Mouse (Mus musculus) gastrocnemius, postnatal 14 days (tissue): ENCODE measurements at regions not wholly inside any gene's neighbourhood (a gene's known extent, or its start where the extent isn't known, plus 50 kb on each side); places are given as distances from the start of the nearest gene placed in this dataset.

Experiments used
- DNase-seq: peaks from one replicate; pipeline ENCODE4 v3.0.0; 2021; ENCODE audit warnings: mixed read lengths
- intact Hi-C: fragments of 180-260 bp; cut with DNase I; formaldehyde crosslinking; loops from one replicate; pipeline ENCODE4 v1.15.1; 2025; ENCODE audit warnings: low total_unique reads

DNA sequence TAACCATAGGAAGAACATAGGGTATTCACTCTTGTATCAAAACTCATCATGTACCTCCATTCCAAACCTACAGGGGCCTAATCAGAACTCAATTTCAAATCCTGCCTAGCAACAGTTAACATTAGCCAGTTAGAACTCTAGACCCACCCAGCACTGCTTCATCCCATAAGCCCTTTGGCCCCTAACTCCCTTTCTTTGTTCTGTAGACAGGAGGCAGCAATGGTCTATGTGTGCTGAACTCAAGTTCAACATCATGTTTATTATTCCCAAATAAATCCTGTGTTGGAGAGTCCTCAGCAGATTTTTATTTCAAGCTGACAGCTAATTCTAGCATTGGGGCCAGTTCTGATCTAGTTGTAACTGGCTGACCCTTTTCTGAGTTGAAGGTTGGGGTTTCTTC is 112.2 kb downstream of the Ipo8 start:
- intact Hi-C loops, result no loop called here
- no peak for DNase-seq

DNA sequence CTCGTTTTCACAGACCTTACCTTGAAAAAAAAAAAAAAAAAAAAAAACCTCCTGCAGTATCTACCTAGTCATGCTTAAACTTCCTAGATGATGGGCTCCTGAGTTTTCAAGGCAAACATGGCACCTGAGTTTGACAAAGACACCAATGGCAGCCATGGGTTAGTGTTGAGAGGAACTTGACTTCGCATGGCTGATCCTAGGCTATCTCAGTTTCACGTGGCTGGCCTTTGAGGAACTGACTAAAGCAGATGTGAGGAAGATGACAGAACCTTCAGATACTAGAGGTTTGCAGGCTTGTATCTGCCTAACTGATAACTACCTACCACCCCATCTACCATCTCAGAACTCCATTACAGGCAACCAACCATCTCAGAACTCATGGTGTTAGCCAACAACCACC is 120.9 kb downstream of the Ipo8 start:
- intact Hi-C loops, result no loop called here
- DNase-seq, result no peak

DNA sequence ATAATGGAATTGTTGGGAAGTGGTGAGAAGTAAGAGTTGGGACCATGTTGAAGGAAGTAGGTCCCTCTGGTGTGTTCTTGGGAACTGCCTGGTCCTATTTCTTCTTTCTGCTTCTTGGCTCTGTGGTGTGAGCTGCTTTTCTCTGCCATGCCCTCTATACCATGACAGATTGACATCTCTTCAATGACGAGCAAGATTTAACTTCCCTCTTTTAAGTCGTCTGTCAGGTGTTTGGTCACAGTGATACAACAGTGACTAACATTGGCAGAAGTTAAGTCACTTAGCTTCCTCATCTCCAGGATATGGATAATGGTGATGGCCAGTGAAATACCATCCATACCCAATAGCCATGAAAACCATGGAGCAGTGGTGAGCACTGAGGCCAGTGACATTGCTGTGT is 122.9 kb downstream of the Ipo8 start:
- DNase-seq, result no peak
- intact Hi-C loops, result no loop called here

DNA sequence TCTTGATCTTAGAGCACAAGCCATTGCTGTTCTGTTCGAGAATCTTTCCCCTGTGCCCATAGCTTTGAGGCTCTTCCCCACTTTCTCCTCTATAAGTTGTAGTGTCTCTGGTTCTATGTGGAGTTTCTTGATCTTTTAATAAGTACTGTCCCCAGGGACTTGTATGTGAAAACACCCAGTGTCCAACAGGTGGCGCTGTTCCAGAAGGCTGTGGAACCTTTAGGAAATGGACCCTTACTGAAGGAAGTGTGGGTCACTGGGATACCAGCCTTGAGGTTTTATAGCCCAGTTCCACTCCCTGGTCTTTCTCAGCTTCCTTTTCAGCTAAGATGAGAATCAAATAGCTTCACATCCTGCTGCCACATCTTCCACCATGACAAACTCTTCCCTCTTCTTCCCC is 125.6 kb downstream of the Ipo8 start:
- peak; percentile 35 for DNase-seq
- intact Hi-C loops, result no loop called here

DNA sequence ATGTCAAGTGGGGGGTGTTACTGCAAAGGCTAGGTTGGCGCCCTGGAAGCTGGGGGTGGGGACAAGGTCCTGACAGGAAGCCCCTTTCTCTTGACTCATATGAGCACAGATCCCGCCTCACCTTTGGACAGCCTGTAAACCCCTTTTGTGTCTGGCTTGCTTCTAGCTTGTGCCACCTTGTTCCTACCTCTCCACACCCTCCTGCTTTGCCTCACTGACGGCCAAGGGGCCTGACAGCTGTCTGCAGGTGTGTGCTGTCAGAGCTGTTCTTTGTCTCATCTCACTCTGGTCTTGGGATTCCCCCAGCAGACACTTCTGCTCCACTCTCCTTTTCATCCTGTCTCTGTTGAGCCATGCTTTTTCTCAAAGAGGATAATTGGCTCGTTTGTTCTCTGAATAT is 137.9 kb downstream of the Ipo8 start:
- intact Hi-C loops, result no loop called here
- no peak for DNase-seq

DNA sequence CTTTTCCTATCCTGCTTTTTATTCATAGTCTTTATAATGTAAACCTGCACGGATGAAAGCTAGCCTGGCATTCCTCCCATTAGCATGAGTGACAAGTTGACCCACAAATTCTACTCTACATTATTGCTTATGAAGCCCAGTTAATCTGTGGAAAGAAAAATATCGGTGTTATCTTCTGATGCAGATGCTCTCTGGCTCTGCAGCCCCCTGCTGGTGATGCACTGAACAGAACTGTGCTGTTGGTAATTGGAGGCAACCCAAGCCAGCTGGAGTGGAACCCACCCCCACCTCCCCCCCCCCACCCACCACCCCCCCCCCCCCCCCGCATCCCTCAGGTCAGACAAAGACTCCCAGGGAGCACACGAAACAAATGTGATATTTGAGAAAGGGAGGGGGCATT is 143.5 kb downstream of the Ipo8 start:
- intact Hi-C loops, result loop anchor here (10.0 kb wide), 1 partner anchor 433 kb away; no protein-coding TSS in a partner anchor
- peak; percentile 52 for DNase-seq

DNA sequence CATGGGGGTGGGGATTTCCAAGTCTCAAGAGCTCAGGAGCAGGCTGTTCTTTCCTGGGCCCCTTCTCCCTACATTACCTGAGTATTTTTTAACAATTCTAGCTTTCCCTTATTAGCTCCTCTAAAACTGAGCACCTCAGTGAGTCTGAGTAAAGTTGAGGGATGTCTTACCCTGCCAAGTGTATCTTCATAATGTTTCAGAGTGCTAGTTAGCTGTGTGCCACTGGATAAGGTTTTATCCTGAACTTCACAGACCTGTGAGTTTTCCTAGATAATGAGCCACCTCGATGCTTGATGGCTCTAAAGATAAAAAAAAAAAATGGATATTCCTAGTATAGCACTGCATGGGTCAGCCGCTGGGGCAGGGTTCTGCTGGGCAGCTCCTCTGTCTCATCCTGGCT is 171.1 kb downstream of the Ipo8 start:
- intact Hi-C loops, result no loop called here
- DNase-seq, result no peak

DNA sequence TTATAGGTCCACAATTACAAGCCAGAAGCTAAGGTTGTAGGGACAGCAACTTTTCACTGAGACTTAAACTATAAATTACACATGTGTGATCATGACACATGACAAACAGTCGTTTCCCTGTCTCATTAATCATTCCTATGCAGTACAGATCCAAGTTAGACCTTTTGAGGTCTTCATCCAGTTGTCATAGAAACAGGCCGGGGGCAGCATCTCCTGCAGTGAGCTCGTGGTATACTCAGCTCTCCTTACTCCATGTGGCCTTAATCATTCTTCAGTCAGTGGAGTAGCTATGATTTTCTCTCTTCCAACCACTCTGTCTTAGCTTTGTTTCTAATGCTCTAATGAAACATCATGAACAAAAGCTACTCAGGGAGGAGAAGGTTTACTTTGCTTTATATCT is 178.1 kb downstream of the Ipo8 start:
- DNase-seq, result no peak
- intact Hi-C loops, result no loop called here

DNA sequence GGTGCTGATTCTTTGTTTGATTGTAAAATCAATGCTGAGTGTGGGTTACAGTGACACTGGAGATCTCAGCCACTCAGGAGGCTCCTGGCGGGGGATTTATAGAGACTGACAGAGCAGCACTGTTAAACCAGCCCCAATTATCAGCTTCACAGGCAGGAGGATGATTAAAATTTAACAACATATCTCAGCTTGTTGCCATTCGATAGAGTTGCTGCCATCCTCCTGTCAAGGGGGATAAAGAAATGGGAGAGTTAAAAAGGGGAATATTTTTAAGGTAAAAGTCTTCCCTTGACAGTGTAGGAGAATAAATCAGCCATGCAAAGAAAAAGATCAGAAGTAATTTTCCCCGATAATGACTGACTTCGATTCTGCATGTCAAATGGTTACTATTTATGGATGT is 178.8 kb downstream of the Ipo8 start:
- DNase-seq, result no peak
- intact Hi-C loops, result no loop called here

DNA sequence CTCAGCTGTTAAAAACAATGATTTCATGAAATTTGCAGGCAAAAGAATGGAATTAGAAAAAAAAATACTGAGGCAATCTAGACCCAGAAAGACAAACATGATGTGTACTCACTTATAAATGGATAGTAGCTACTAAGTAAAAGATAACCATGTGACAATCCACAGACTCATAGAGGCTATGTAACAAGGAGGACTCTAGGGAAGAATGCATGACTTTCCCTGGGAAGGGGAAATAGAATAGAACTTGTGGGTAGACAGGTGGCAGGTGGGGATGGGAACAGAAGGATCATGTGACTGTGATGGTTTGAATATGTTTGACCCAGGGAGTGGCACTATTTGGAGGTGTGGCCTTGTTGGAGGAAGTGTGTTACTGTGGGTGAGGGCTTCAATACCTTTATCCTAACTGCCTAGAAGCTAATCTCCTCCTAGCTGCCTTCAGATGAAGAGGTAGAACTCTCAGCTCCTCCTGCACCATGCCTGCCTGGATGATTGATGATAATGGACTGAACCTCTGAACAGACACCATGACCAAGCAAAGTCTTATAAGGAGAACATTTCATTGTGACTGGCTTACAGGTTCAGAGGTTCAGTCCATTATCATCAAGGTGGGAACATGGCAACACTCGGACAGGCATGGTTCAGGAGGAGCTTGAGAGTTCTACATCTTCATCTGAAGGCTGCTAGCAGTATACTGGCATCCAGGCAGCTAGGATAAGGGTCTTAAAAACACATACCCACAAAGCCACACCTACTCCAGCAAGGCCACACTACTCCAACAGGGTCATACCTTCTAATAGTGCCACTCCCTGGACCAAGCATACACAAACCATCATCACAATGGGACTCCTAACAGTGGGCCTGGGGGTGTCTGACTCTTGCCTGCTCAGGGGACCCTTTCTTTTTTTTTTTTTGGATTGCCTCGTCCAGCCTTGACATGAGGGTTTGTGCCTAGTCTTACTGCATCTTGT is 183.6 kb downstream of the Ipo8 start:
- DNase-seq, result no peak
- intact Hi-C loops, result no loop called here

DNA sequence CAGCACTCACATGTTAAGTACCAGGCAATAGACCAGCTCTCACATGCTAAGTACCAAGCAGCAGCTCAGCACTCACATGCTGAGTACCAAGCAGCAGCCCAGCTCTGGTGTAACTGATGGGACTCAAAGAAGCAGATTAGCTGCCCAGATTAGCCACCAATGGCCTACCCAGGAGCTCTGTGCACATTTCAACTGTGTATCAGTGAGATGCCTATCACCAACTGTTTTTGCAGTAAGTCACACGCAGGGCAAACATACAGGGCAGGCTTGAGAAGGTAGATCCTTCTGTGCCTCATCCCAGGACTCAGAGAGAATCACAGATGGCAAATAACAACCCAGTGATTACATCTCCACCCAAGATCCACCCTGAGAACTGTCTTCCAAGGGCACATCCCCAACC is 190.7 kb downstream of the Ipo8 start:
- intact Hi-C loops, result no loop called here

DNA sequence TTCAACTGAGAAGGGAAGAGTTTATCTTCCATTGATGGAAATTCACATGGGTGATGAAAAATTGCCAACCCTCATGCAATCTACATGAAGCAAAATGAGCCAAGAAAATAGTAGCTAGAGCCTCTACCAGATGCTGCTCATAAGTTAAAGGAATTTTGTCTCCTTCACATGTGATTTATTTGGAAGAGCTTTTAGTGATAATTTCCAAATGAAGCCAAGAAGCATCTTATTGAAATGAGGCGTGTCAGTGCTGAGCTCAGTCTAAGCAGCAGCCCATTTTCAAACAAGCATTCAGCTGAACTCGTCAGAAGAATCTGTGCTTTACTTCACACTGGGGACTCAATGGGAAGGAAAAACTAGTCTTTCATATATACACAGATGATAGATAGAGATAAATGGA is 190.0 kb upstream of the Tmtc1 start:
- no peak for DNase-seq
- intact Hi-C loops, result no loop called here

More for the DNA sequence above, 190.7 kb downstream of the Ipo8 start:
- no peak for DNase-seq

DNA sequence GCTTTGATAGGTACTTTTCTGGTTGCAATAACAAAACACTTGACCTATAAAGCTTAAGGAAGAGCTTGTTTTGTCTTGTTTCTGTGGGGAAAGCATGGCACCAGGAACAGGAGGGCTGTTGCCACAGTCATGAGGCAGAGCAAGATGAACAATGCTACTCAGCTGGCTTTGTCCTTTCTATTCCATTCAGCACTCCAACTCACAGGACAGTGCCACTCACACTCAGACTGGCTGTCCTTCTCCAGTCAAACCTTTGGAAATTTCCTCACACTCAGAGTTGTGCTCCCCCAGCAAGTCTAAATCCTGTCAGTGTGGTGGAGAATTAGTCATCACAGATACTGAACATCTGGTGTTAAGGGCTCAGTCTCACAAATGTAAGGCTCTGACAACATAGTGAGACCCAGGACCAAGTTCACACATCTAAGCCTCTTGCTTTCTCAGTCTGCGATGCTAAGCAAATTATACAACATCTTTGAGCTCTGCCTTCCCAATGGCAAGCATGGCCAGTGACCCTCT is 183.0 kb upstream of the Tmtc1 start:
- no peak for DNase-seq
- intact Hi-C loops, result no loop called here

DNA sequence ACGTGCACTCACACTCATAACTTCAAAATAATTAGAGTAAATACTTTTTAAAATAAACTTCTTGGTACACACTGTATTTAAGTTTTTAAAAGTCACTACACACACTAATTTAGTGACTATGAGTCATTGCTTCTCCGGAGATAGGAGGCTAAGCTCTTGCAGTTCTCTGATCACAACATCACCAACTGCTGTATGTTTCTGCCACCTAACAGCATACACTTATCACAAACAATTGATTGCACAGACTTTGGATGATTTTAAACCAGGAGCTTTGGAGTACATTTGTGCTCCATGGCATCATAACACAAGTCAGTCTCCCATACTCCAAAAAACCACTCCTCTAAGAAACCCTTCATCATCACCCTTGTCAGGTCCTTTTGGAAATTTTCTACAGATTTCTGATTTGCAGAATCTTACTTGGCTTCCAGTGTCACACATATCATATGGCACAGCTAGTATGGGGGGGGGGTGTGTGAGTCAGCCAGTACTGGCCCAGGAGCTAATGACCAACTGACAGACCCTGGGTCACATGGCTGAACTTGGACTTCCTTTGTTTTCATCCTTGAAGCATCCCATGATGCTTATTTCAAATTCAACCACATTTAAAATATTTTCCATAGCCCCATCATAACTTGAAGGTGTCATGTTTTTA is 179.1 kb upstream of the Tmtc1 start:
- intact Hi-C loops, result no loop called here
- DNase-seq, result no peak

DNA sequence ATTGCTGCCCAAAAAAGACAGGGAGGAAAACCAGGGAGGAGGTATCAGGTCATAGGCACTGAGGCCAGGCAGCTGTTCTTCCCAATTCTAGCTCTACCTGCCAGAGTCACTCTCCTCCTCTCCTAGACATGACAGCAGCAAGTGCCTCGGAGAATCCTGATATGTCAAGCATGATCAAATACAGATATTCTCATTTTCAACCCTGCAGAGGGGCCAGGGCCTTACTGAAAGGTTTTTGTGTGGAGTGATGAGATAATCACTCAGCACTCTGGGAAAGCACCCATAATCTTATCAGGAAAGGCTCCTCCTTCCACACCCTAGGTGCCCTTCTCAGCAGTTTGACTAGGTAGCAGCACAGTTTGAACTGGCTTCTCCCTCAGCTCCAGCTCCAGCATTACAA is 175.8 kb upstream of the Tmtc1 start:
- DNase-seq, result no peak
- intact Hi-C loops, result no loop called here

DNA sequence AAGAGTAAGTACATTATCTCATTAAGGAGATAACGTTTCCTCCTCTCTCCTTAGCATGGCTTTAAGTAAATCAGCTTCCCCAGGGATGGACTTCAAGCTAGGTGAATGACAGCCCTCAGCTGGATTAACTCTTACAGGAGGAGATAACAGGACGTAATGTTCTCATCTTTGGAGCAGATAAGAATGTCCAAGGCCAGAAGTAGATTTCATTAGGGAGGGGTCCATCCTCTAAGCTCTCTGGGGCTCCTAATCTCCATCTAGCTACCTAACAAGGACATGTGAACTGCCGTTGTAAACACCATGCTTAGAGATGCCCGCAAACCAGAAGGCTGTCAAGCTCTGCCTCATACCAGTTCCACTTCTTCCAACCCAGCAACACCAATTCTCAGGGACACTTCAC is 171.7 kb upstream of the Tmtc1 start:
- intact Hi-C loops, result no loop called here
- DNase-seq, result no peak

DNA sequence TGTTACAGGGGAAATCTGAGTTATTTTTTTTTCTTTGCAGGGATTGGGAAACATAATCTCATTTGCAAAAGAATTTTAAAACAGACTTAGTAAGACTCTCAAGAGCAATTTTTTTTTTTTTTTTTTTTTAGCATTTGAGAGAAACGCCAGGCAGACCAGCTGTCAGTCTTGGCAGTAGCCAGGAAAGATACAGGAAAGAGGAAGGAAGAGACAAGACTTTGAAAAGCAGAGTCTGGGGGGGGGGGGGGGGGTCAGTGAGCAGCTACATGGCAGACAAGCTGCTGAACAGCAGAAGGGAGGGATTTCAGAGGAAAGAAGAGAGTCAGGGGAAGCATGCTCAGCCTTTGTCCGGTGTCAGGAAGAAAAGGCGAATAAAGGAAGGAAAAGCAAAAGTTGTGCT is 171.3 kb upstream of the Tmtc1 start:
- DNase-seq, result peak; percentile 6
- intact Hi-C loops, result no loop called here

DNA sequence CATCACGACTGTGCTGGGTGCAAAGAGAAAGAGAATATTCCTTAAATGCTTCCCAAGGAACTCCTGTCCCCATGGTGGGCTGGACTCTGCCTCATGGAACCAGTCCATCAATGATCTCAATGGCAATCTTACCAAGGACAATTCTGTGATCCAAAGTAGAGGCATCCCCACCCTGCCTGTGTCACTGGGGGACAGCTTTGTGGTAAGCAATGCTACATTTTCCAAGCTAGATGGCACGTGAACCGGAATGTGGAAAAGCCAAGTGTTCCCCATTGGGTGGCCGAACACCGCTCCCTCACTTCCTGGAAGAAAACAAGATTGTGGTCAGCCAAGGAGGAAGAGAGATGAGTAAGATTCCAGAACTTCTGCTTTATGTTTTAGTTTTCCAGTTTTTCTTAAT is 164.7 kb upstream of the Tmtc1 start:
- peak; percentile 5 for DNase-seq
- intact Hi-C loops, result no loop called here

DNA sequence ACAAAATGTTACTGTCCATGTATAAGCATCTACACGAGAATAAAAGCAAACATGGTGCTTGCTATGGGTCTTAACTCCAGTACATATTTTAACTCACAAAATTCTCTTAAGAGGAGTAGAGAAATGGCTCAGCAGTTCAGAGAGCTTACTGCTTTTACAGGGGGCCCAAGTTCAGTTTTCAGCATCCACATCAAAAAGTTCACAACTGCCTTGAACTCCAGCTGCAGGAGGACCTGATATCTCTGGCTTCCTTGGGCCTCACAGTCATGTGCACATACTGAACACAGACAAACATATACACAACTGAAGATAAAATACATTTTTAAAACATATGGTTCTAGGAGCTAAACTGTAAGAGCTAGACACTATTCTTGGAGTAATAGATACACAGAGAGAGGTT is 161.0 kb upstream of the Tmtc1 start:
- intact Hi-C loops, result no loop called here

DNA sequence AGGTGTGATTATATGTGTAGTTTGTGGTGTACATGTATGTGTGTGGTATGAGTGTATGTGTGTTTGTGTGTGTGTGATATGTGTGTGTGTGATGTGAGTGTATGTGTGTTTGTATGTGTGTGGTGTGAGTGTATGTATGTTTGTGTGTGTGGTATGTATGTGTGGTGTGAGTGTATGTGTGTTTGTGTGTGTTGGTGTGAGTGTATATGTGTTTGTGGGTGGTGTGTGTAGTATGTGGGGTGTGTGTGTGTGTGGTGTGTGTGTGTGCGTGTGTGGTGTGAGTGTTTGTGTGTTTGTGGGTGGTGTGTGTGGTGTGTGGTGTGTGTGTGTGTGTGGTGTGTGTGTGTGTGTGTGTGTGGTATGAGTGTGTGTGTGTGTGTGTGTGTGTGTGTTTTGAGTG is 160.6 kb upstream of the Tmtc1 start:
- intact Hi-C loops, result no loop called here
- DNase-seq, result no peak

More for the DNA sequence above, 161.0 kb upstream of the Tmtc1 start:
- no peak for DNase-seq

DNA sequence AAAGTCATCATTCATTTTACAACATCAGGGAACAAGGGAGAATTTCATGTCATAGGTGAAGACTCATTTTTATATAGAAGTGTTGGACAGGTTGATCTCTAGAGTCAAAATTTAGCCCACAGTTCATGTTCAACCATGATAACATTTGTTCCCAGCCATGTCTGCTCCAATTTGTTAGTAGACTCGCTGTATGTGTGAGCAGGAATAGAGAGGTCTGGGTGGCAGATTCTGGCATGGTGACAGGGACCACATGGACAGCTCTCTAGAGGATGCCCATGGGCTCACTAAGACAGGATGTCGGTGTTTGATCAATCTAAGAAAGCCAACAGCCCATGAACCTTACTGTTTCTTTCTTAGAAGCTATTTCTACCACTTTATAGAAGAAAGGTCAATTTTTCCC is 159.7 kb upstream of the Tmtc1 start:
- DNase-seq, result no peak
- intact Hi-C loops, result no loop called here
